Mouse (Mus musculus): ENCODE measurements around the gene Sult2a7. TPM values are rescaled to one million over a fixed set of nuclear protein-coding genes. Genes with fewer than 3 reads are reported as not detected.

Gene Sult2a7
- not detected for total RNA-seq (2022)

GRCm38 (mm10) chr7:14494130-14494529 is at the start of gene Sult2a7:
TSS of gene Sult2a7 (minus strand) at chr7:14494230.
- DNase-seq (ENCODE audit: low spot score in 2 of 2) = no peak

DNA sequence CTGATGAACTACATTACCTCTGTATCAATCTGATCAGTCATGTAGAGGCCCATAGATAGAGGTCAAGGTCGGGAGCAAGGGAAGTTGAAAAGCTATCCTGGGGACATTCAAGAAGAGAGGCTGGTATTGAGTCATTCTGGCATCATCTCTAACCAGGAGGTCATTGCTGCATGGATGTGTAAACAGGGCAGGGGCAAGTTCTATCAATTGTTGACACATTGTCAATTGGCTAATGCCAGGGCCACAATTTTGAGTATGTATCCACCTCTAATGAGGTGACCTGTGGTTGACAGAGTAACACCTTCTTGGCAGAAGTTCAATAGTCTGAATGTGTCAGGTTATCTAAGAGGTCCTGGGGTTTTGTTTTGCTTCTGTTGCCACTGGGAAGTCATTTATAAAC is 31.2 kb upstream of the Sult2a7 start:
- DNase-seq (ENCODE audit: low spot score in 2 of 2) = no peak

GRCm38 (mm10) chr7:14522636-14523035 is 28.6 kb upstream of the Sult2a7 start:
- no peak for DNase-seq (ENCODE audit: low spot score in 2 of 2)

DNA sequence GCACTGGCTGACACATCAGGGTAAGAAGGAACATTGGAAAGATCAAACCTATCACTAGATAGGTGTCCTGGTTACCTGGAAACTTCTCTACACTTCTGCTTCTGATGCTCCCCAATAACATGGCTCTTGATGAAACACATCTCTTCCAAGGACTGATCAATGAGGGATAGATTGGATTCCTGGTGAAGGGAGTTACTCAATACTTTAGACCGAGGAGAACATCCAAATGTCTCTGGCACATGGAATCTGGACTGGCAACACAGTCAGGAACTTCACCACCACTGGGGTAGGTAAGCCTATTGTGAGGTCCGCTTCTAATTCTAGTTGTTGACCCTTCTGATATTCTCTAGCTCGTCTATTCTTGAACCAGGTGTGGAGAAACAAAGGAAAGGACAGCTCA is 24.3 kb upstream of the Sult2a7 start:
- no peak for DNase-seq (ENCODE audit: low spot score in 2 of 2)

GRCm38 (mm10) chr7:14492886-14493285 is 1.1 kb downstream of the Sult2a7 start:
- no peak for DNase-seq (ENCODE audit: low spot score in 2 of 2)

DNA sequence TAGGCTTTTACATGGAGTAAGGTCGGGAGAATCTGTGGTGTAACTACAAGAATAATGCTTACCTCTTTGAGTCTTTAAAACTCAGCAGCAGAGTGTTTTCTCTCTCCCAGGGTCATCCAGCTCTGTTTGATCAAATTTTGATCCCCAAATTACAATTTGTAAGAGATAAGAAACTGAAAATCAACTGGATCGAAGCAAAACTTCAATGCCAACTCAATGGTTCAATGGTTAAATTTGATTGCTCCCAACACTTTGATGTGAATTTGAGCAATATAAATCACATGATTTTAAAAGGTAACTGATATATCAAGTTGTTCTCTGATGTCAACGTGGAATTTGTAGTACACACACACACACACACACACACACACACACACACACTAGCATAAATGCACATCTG is 47.5 kb downstream of the Sult2a7 start, which contains the start of gene Sult2a8:
Gene Sult2a8, minus strand, starts transcription at position 236 of the 400 bp plus-strand sequence.
- DNase-seq (ENCODE audit: low spot score in 2 of 2) = no peak

DNA sequence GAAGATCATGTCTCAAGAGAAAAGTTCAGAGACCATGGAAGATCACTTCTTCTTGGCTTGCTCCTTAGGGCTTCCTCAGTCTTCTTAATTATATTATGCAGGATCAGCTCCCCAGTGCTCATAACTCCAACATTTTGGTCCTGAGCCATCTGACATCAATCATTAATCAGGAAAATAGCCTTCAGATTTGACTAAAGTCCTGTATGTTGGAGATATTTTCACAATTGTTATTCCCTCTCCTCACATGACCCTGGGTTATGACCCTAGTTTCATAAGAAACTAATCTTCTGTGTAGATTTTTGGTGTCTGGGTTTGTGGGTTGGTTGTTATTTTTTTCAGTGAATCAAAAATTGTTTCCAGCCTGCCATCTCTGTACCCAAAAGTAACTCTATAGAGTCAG is 54.4 kb downstream of the Sult2a7 start:
- no peak for DNase-seq (ENCODE audit: low spot score in 2 of 2)

DNA sequence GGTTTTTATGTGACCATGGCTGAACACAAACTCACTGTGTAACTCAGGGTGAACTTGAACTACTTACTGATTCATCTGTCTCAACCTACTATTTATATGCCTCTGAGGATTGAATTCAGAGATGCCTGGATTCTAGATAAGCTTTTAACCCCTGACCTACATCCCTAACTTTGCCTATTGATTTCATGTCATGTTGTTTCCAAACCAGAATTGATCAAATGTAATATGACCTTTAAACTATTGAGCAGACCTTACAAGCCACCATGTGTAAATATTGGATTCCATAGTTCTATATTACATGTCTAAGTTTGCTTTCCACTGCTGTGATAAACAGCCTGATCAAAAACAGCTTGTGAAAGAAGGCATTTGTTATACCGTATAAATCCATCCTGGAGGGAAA is 55.5 kb downstream of the Sult2a7 start:
- no peak for DNase-seq (ENCODE audit: low spot score in 2 of 2)

DNA sequence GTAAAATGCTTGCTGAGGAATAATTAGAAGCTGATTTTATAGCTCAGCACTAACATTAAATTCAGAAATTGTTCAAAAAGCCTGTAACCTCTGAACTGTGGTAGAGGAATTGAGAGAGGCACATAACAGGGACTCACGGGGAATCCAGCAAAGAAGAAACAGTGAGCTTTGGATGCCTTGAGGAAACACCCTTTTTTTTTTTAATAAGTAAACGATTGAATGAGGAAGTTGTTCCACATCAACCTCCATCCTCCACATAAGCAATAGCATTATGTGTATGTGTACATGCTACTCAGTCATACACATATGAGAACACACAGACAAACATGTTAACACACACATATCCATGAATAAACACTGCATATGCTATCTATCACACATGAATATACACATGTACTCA is 56.0 kb downstream of the Sult2a7 start:
- no peak for DNase-seq (ENCODE audit: low spot score in 2 of 2)

Other genes with a start within 250 kb of the Sult2a7 start
- gene Sult2a6, start 239.4 kb downstream of the Sult2a7 start, total RNA-seq (2022) = not detected
- gene Obox8, start 160.7 kb downstream of the Sult2a7 start, total RNA-seq (2022) = not detected
- gene Sult2a8, start 47.5 kb downstream of the Sult2a7 start, total RNA-seq (2022) = not detected
- gene Vmn1r90, start 69.3 kb upstream of the Sult2a7 start, total RNA-seq (2022) = under 1 TPM in 3 of 4 experiments, not detected in 1; 0.13 to 0.16 (median 0.15) TPM
- gene Obox7, start 165.3 kb upstream of the Sult2a7 start, total RNA-seq (2022) = not detected

Data from left cerebral cortex, adult 8-10 months (tissue).